Mouse (Mus musculus) lung, adult 2 months (tissue): ENCODE results near the gene Atg9a.

Source experiments
- CTCF ChIP-seq: fragments of 200-500 bp; IDR thresholded peaks from 2 replicates; pipeline ENCODE4 v1.5.1; 2011; ENCODE audit warnings: mild to moderate bottlenecking, low read length, control low read depth; ENCODE audit not compliant: insufficient read depth
- POLR2A ChIP-seq: fragments of 200-500 bp; IDR thresholded peaks from 2 replicates; pipeline ENCODE4 v1.6.1; 2011; ENCODE audit warnings: low read depth, mild to moderate bottlenecking, control low read depth, low read length, borderline replicate concordance; ENCODE audit errors: extremely low read depth

DNA sequence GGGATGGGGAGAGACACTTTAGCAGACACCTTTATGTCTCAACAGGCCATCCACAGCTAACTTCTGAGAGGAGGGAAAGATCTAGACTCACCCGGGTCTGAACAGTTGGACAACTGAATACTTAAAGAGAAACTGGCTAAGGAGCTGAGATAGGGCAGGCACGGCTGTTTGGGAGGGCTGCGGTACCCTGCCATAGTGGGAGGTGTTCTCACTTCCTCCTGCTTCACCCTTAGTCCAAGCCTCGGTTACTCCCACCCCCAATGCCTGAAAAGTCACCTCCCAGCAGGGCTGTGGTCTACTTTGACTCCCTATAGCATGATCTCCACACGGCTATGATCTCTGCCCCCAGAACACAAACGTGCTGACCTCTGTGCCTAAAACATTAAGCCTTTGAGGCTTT, 31.5 kb upstream of the Atg9a start:
- TF ChIP-seq CTCF: no peak
- no peak for TF ChIP-seq POLR2A
